1 mouse cellular context compared by ENCODE assay signal in genomic region chr4:41639913-41640507, GRCm38 (mm10).
TF ChIP-seq lines count a peak whose summit lies in the region.

Gene Enho (minus strand): TSS chr4:41640324.

TF ChIP-seq in MEL, 35 proteins besides CTCF, POLR2A, EP300 and RAD21 (continued from another document):
- no peak for TF ChIP-seq BHLHE40 (IDR thresholded peaks at IDR 0.05; ENCODE audit: borderline replicate concordance, low read depth, low read length)
- peak; percentile 66 for TF ChIP-seq ZC3H11A (IDR thresholded peaks at IDR 0.05; ENCODE audit: low read depth, low read length)
- TF ChIP-seq TCF12 (IDR thresholded peaks at IDR 0.05; ENCODE audit: low read depth, low read length): no peak
